Mouse (Mus musculus): ENCODE measurements at regions not wholly inside any gene's neighbourhood (a gene's known extent, or its start where the extent isn't known, plus 50 kb on each side); places are given as distances from the start of the nearest gene placed in this dataset.

- no peak for DNase-seq
Observed at GRCm38 (mm10) chr11:48605223-48605824, 194.8 kb upstream of the Rack1 start.

- DNase-seq, result no peak
Observed at GRCm38 (mm10) chr11:48601096-48601495, 199.0 kb upstream of the Rack1 start.

GRCm38 (mm10) chr11:48599573-48600127 lies 200.5 kb upstream of the Rack1 start:
- peak; percentile 20 for DNase-seq

- no peak for DNase-seq
Observed at GRCm38 (mm10) chr11:48599033-48599432, 201.1 kb upstream of the Rack1 start.

DNA sequence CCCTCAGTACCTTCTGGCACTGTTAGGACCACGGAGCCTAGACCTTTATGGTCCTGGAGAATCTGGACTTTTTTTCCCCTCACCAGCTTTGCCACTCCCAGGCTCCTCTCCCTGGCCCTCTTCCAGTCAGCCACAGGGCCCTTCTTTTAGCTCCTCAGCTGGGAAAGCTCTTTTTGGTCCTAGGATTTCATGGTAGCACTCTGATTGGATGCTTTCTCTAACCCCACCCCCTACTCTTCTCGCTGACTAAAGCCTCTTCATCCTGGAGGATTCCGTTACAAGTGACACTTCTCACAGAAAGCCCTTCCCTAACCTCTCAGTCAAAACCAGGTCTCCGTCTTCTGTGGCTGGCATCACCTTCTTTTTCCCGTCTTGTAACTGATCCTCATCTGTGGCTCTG lies 205.7 kb upstream of the Rack1 start:
- DNase-seq, result peak; percentile 3

- DNase-seq, result peak; percentile 81
Observed at GRCm38 (mm10) chr11:48588833-48589649, 211.1 kb upstream of the Rack1 start.

GRCm38 (mm10) chr11:48568769-48569168 lies 231.4 kb upstream of the Rack1 start:
- DNase-seq, result no peak

DNA sequence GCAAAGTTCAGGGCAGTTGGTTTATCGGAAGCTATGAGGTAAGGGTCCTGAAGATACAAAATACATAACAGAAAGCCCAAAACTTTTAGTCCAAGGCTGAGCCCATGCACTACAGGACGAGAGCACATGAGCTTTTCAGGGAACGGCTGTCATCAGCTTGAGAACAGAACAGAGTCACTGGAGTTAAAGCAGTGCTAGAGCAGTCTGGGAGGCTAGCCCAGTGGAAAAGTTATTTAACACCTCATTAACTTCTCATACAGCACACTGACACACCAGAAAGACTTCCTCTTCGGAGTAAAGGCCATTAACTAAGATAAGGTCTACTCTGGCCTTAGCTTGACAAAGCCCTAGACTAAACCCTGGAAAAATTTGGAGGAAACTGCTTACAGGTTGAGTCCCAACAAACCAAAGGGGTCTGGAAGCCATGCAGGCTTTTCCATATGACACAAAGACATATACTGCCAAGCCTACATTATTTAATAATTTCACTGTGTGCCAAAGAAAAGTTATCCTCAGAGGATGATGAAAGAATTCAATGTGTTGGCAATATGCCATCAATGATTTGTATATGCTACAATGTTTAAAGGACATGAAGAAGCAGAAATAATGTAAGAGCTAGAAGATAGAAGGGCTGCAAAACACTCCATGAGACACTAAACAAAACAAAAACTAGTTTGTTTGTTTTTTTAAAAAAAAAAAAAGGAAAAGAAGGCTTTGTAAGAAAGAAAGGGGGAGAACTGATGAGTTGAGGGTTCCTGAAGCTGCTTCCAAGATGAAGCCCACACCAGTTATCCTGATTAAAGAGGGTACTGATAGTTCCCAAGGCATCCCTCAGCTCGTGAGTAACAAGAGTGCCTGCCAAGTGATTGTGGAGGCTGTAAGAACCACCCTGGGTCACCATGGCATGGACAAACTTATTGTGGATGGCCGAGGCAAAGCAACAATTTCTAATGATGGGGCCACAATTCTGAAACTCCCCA lies 232.3 kb upstream of the Rack1 start:
- DNase-seq, result peak; percentile 4

- no peak for DNase-seq
Observed at GRCm38 (mm10) chr11:48558053-48558452, 242.1 kb upstream of the Rack1 start.

GRCm38 (mm10) chr11:48552006-48552405 lies 248.1 kb upstream of the Rack1 start:
- DNase-seq, result no peak

DNA sequence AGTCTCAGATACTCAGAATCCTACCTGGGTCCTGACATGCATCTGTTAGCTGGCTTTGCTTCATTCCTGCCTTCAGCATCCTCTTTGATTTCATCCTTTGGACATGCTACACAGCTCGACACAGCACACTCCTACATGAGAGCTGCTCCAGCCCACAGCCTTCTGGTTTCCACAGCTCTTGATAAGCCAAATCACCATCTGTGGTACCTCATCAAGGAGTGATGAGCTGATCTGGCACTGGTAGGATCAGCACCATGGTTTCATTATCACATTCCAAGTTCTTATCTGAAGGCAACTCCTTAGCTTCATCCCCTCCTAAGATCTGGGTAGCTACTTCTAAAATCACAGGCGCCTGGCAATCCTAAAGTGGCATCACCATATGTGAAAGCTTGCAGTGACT lies 248.9 kb upstream of the Rack1 start:
- no peak for DNase-seq

- DNase-seq, result no peak
Observed at GRCm38 (mm10) chr11:48526316-48526715, 273.8 kb upstream of the Rack1 start.

DNA sequence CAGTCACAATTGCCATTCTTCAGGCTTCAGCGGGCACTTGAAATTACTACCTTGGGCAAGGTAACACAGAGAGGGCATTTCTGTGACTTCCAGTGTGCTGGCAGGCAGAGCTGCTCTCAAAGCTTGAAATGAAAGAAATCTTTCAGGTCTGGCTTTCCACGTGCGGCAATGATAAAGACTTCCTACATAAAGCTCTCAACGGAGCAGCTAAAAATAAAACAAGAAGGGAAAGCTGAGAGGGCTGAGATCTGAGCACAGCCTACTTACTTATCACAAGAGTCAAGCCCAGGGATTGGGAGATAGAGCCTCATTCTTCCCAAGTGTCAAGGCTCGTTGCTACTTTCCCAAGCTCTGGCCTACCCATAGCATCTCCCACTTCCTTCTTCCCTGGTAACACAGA lies 274.6 kb upstream of the Rack1 start:
- DNase-seq, result no peak

- no peak for DNase-seq
Observed at GRCm38 (mm10) chr11:48506886-48507285, 293.2 kb upstream of the Rack1 start.

DNA sequence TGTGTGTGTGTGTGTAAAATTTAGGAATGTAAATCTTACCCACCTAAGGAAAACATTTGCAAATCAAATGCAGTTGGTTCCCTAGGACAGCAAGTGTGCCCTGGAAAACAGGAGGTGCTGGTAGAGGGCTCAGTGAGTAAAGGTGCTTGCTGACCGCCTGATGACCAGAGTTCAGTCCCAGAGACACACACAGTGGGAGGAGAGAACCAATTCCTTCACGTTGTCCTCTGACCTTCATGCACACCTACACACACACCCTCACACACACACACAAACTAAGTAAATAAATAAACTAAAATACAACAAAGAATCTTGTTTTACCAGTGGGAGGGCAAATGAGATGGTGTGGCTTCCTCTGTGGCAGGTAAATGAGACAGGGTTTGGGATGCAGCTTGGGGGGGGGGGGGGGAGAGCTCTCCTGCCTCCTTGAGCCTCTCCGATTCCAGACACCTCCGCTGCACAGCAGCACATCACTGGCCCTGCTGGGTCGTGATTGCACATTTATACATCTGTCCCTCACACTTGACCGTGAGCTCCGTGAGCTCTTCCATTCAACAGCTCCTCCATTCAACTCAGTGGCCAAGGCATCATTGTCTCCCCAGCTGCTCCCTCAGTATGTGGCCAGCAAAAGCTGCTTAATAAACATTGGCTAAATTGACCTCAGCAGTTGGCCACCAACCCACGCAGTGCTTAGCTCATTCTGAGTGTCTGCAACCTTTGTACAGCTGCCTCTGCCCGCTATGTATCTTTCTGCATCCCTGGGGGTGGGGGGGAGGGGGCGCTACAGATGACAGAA lies 297.9 kb upstream of the Rack1 start:
- peak; percentile 39 for DNase-seq

- DNase-seq, result no peak
Observed at GRCm38 (mm10) chr11:48499057-48499456, 301.1 kb upstream of the Rack1 start.

- no peak for DNase-seq
Observed at GRCm38 (mm10) chr11:48488308-48488707, 311.8 kb upstream of the Rack1 start.

- no peak for DNase-seq
Observed at GRCm38 (mm10) chr11:48464036-48464435, 336.1 kb upstream of the Rack1 start.

GRCm38 (mm10) chr11:48449883-48450282 lies 350.2 kb upstream of the Rack1 start:
- DNase-seq, result no peak

- no peak for DNase-seq
Observed at GRCm38 (mm10) chr11:48442534-48443254, 357.4 kb upstream of the Rack1 start.

GRCm38 (mm10) chr11:48436712-48437111 lies 363.4 kb upstream of the Rack1 start:
- no peak for DNase-seq

Data from embryo, embryonic 11 days (tissue).